Mouse (Mus musculus) MEL-GATA-1-ER (cell line): Measurements from ENCODE around the gene C130032M10Rik.

Experiments
- DNase-seq: peaks from one replicate; pipeline ENCODE4 v3.0.0-alpha.2; 2012; ENCODE audit warnings: low read depth; ENCODE audit errors: extremely low read depth

Gene C130032M10Rik

DNA sequence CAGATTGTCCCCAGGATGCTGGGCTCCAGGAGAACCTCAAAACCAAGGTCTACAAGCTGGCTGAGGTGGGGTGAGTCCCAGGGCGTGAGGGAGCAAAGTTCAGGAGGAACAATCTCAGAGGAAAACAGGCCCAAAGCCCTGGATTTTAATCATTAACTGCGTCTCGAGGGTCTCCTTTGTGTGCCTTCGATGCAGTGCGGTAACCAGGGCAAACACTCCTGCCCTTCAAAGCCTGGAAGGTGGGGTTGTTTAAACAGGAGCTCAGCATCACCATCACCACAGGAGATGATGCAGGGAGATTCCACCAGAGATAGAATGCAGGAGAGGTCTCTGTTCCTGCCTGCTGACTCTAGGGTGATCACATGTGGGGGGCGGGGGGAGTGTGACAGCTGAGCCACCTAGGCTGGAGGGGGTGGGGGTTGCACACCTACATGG is 32.2 kb downstream of the C130032M10Rik start:
- no peak for DNase-seq

- DNase-seq = no peak
Observed at GRCm38 (mm10) chr9:114548496-114548895, 33.0 kb downstream of the C130032M10Rik start.

DNA sequence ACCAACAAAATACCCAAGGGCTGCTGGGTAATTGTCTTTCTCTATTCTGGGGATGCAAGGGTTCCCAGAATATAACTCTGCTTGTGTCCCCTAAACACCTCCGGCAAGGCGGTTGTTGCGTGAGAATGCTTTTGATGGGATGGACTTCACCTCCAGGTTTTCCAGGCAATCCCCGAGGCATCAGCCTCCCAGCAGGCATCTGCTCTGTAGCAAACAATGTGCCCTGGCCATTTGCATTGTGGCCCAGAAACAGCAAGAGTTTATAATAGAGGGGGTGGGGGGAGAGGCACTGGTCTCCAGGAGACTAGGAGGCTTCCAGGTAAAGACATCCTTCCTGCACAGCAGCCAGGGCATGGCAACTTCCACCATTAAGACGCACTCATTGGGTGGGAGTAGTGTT is 33.6 kb downstream of the C130032M10Rik start:
- no peak for DNase-seq

DNA sequence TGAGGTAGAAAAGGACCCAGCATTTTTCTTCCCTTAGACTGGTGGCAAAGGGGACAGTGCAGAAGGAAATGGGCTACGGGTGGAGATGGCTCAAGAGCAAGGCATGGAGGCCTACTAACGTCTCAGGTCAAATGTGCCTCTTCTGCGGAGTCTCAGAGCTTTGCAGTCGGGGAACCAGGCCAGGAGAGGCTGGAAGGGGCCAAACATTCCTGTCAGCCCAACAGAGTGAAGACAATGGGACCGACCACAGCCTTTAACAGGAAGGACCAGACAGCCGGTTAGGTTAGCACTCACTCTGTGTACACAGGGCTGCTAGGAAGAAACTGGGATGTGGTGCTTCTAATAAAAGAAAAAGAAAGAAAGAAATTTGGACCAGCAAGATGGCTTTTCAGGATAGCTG is 34.5 kb downstream of the C130032M10Rik start:
- DNase-seq = no peak

GRCm38 (mm10) chr9:114553828-114554227 is 38.3 kb downstream of the C130032M10Rik start:
- DNase-seq = no peak

GRCm38 (mm10) chr9:114554355-114554979 is 39.0 kb downstream of the C130032M10Rik start:
- DNase-seq = no peak

GRCm38 (mm10) chr9:114556276-114556855 is 40.9 kb downstream of the C130032M10Rik start:
- DNase-seq = no peak

GRCm38 (mm10) chr9:114557086-114557485 is 41.6 kb downstream of the C130032M10Rik start:
- DNase-seq = no peak

DNA sequence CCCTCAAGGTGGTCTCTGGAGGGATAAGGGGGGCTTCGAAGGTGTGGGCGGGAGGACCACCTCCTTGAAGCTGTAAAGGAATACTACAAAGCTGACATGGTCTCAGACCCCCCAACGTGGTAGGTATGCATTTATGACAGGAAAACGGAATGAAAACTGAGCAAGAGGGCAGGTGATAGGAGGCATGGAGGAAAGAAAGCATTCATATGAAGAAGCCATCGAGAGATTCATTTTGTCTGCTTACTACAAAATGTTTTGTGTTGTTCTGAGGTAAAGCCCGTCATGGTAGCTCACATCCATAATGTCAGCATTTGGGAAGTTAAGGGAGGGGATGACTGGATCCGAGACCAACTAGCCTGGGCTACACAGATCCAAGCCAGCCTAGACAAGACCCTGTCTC is 44.6 kb downstream of the C130032M10Rik start:
- no peak for DNase-seq

GRCm38 (mm10) chr9:114560771-114561670 is 45.5 kb downstream of the C130032M10Rik start:
- DNase-seq = no peak

DNA sequence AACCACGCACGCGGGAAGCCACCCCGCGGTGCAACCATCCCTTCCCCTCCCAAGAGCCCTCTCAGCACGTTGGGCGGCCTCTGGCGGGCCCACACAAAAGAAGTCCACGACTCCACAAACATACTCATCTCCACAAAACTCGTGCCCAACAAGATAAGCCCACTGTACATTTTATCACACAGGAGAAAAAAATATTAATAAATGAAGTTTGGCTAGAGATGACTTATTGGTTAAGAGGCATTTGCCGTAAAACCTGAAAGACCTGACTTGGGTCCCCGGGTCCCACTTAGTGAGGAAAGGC is 46.1 kb downstream of the C130032M10Rik start:
- no peak for DNase-seq

DNA sequence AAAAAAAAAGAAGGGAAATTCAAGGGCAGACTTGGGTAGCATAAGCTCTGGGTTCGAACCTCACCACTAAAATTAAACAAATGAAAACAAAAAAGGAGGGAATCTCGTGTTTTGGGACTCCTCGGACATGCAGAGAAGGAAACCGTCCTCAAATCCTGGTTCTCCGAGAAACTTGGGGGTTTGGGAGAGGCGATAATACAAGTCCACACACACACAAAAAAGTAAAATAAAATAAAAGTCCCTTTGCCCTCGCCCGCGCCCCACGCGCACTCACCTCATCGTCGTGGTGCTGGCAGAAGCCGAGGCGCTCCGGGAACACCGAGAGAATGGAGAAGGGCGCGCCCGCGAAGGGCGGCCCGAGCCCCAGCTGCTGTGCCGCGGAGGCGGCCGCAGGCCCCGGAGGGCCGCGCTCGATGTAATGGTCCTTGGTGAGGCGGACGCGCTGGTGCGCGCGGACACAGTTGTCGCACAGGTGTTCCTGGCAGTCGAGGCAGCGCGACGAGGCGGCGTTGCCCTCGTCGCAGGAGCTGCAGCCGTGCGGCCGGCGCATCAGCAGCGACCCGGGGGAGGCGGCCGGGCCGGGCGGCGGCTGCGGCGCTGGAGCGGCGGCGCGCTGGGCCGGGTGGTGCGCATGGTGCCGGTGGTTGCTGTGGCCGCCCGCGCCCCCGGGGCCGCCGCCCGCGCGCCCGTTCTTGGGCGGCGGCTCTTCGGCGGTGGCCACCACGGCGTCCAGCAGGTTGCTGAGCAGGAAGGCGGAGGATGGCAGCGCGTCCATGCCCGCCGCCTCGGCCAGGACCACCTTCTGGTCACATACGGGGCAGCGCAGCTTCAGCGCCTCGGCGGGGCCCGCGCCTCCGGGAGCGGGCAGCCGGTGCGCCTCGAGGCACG is 46.8 kb downstream of the C130032M10Rik start:
- no peak for DNase-seq

DNA sequence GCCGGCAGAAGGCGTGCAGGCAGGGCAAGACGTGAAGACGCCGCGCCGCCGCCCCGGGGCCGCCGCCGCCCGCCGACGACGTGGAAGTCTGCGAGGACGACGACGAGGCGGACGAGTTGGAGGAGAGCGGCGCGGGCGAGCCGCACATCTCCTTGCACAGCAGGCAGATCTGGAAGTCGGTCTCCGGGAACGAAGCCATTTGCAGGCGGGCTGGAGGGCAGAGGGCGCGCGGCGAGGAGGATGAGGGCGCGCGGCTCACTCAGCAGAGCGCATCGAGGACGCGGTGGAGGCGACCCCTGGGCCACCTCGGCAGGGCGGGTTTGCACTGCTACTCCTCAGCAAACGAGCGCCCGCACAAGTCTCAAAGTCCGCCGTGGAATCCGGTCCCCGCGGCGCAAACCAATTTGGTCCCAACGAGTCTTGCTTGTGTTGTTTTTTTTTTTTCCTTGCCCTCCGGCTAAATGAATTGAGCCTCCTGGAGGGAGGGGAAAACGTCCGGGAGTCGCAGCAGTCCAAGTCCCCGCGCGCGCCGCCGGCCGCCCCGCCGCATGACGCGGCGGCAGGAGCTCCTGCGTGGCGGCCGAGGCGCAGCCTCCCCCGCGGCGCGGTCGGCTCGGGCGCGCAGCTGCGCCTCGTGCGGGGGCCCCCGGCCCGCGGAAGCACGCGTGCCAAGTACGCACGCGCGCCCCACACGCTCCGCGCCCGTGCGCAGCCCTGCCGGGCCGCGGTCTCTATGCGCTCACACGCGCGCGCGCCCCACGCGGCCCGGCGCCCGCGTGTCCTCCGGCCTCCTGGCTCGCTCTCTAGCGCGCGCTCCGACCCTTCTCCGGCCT is 47.6 kb downstream of the C130032M10Rik start:
- no peak for DNase-seq

DNA sequence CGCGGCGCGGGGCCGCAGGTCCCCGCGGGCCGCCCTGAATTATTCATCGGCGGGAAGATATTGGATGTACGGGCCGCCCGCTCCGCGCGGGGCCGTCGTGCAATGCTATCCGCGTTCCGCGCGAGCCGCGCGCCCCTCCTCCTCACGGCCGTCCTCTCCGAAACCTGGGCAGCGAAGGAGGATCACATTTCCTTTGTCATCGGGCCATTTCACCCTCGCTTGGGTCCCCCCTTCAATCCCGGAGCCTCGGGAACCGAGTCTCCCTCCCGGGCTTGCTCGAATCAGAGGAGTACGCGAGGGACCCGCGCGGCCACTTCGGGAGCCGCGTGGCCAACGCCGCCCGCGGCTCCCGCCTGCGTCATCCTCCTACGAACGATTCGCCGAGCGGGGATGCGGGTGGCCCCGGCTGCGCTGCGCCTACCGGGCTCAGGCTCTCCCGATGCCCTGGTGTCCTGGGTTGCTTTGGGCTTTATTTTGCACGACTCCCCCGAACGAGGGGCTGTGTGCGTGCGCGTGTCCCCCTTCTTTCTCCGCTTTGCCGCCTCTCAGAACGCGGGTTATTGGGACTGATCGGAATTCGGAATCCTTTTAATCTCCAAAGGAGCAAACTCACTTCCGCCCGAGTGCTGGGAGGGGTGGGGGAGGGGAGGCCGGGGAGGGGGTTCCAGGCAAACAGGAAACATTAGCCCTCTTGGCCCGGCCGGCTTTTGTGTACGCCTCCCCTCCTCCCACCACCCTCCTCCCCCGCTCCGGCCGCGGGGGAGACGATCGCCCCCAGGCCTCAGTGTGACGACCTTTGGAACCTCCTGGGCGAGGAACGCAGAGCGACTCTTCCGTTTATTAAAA is 48.5 kb downstream of the C130032M10Rik start, which contains the start of gene Trim71:
Gene Trim71, minus strand, starts transcription at position 609 of the 846 bp plus-strand sequence.
- DNase-seq = no peak

DNA sequence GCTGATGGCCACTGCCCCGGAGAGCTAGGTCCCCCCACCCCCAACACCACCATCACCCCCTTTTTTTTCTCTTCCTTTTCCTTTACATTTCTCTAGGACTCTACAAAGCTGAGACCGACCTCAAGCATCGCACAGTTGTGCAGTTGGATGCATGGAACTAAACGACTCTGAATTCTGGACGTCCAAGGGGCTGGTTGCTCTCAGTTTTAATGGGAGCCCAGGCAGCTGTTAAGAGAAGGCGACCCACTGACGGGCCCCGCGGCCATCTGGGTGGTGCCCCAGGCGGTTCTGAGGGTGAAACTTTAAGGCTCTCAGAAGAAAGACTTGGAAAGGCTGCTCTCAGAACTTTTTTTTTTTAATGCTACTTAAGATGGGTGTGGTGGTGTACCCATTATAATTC is 49.2 kb downstream of the C130032M10Rik start:
- DNase-seq = no peak
